Mouse (Mus musculus) brain, adult 10 weeks (tissue): ENCODE data around the gene Crocc. TPM values are rescaled to one million over a fixed set of nuclear protein-coding genes. Genes with fewer than 3 reads are reported as not detected.

Experiments
- polyA plus RNA-seq: library from polyadenylated mRNA; stranded (reverse); fragments of 350-450 nt; fragmentation: Illumina TruSeq; extraction: RNeasy Lipid Tissue Mini Kit (QIAGEN cat#74804); gene quantifications from one replicate; pipeline ENCODE4 v1.2.3, GENCODE M21; 2015; ENCODE audit warnings: low read depth, low replicate concordance

Crocc gene
- polyA plus RNA-seq: 37.2 TPM

GRCm38 (mm10) chr4:141060426-141061301 lies at the start of gene Crocc:
Gene Crocc (minus strand): TSS chr4:141060550.

GRCm38 (mm10) chr4:141088033-141088432 lies 27.7 kb upstream of the Crocc start, which contains the start of gene Spata21:
Gene Spata21 (plus strand): TSS chr4:141088333.

GRCm38 (mm10) chr4:141077681-141078509 lies 17.5 kb upstream of the Crocc start, which contains the start of gene Necap2:
Gene Necap2 (minus strand): TSS chr4:141078357.

GRCm38 (mm10) chr4:141010118-141010517 lies 50.2 kb downstream of the Crocc start, which contains the start of gene Mfap2:
Gene Mfap2 (plus strand): TSS chr4:141010418.

GRCm38 (mm10) chr4:140986711-140987395 lies 73.5 kb downstream of the Crocc start, which contains the start of gene Atp13a2:
Gene Atp13a2 (plus strand): TSS chr4:140986873.

Other genes starting within 250 kb of the Crocc start
- gene Padi3, start 249.9 kb downstream of the Crocc start, polyA plus RNA-seq: not detected
- gene Padi1, start 214.8 kb downstream of the Crocc start, polyA plus RNA-seq: not detected
- gene Padi2, start 154.2 kb downstream of the Crocc start, polyA plus RNA-seq: 14.9 TPM
- 312 TPM for gene Sdhb, start 99.3 kb downstream of the Crocc start, polyA plus RNA-seq
- 82.9 TPM for gene Atp13a2, start 73.7 kb downstream of the Crocc start, polyA plus RNA-seq
- gene Mfap2, start 50.1 kb downstream of the Crocc start, polyA plus RNA-seq: 5.1 TPM
- 40.7 TPM for gene Necap2, start 17.8 kb upstream of the Crocc start, polyA plus RNA-seq
- 0.40 TPM for gene Spata21, start 27.8 kb upstream of the Crocc start, polyA plus RNA-seq
- 29.3 TPM for gene Szrd1, start 79.2 kb upstream of the Crocc start, polyA plus RNA-seq
- gene Fbxo42, start 87.4 kb upstream of the Crocc start, polyA plus RNA-seq: 14.1 TPM
- 2.4 TPM for gene Rsg1, start 153.4 kb upstream of the Crocc start, polyA plus RNA-seq
- 19.4 TPM for gene Arhgef19, start 178.9 kb upstream of the Crocc start, polyA plus RNA-seq
- 0.76 TPM for gene Epha2, start 240.7 kb upstream of the Crocc start, polyA plus RNA-seq